Mouse (Mus musculus) central nervous system, embryonic 14 days (tissue): ENCODE results near the gene Ercc6. TPM values are rescaled to one million over a fixed set of nuclear protein-coding genes. Genes with fewer than 3 reads are reported as not detected.

ENCODE experiments used
- polyA plus RNA-seq: library from polyadenylated mRNA; depleted of rRNA; stranded (reverse); fragments of >200 nt; gene quantifications from 2 replicates; pipeline ENCODE4 v1.2.3, GENCODE M21; 2012; rRNA removed

The Ercc6 gene
- 15.2 and 15.5 TPM in 2 replicates for polyA plus RNA-seq

GRCm38 (mm10) chr14:32513336-32514032, at the start of gene Ercc6:
Gene Ercc6, plus strand, starts transcription at chr14:32513521.

GRCm38 (mm10) chr14:32464601-32465505, 48.5 kb upstream of the Ercc6 start, which contains the start of gene Slc18a3:
Gene Slc18a3, minus strand, starts transcription at chr14:32464850.

GRCm38 (mm10) chr14:32465889-32466288, 47.4 kb upstream of the Ercc6 start, which contains the start of gene Chat:
Gene Chat, minus strand, starts transcription at chr14:32465989.

GRCm38 (mm10) chr14:32599290-32600041, 86.1 kb downstream of the Ercc6 start, which contains the start of gene Prrxl1:
Gene Prrxl1, plus strand, starts transcription at chr14:32599407.

Other genes starting within 250 kb of the Ercc6 start
- gene Ogdhl, start 191.5 kb upstream of the Ercc6 start, polyA plus RNA-seq: 18.2 and 20.8 TPM in 2 replicates
- 0.44 and 0.55 TPM in 2 replicates for gene 1700024G13Rik, start 125.1 kb upstream of the Ercc6 start, polyA plus RNA-seq
- 2.4 and 3.4 TPM in 2 replicates for gene Slc18a3, start 48.7 kb upstream of the Ercc6 start, polyA plus RNA-seq
- 0.81 and 1.4 TPM in 2 replicates for gene Chat, start 47.5 kb upstream of the Ercc6 start, polyA plus RNA-seq
- gene Prrxl1, start 85.9 kb downstream of the Ercc6 start, polyA plus RNA-seq: 5.5 and 7.8 TPM in 2 replicates
- 0.15 and 0.20 TPM in 2 replicates for gene 3425401B19Rik, start 171.8 kb downstream of the Ercc6 start, polyA plus RNA-seq